Mouse (Mus musculus): ENCODE measurements around the gene Hmgb1. TPM values are rescaled to one million over a fixed set of nuclear protein-coding genes. Genes with fewer than 3 reads are reported as not detected.
A peak's percentile ranks its signal among the peaks of the same experiment; 100 is the strongest.

The Hmgb1 gene
- polyA plus RNA-seq, 1 experiment = 138 TPM

GRCm38 (mm10) chr5:149002034-149002802, 182.1 kb downstream of the Hmgb1 start:
- TF ChIP-seq CTCF (IDR thresholded peaks at IDR 0.05; ENCODE audit: borderline replicate concordance, insufficient read depth, low read length) (no peak), POLR2A (IDR thresholded peaks at IDR 0.05; ENCODE audit: low read depth, low read length) (no peak)
- Histone ChIP-seq H3K4me3 (ENCODE audit: insufficient read depth, low read length) (no peak overlapping the region), H3K27ac (ENCODE audit: insufficient read depth, low read length) (no peak overlapping the region), H3K4me1 (ENCODE audit: control insufficient read depth, insufficient read depth, low read length) (peaks cover 6% of the 10 kb centered on the region)

GRCm38 (mm10) chr5:148999802-149000201, 184.5 kb downstream of the Hmgb1 start:
- H3K4me1 ChIP-seq (ENCODE audit: control insufficient read depth, insufficient read depth, low read length) = peaks cover 5% of the 10 kb centered on the region
- H3K27ac ChIP-seq (ENCODE audit: insufficient read depth, low read length) = no peak overlapping the region
- H3K4me3 ChIP-seq (ENCODE audit: insufficient read depth, low read length) = no peak overlapping the region
- TF ChIP-seq POLR2A (IDR thresholded peaks at IDR 0.05; ENCODE audit: low read depth, low read length) (no peak), CTCF (IDR thresholded peaks at IDR 0.05; ENCODE audit: borderline replicate concordance, insufficient read depth, low read length) (no peak)

- Histone ChIP-seq H3K27ac (ENCODE audit: insufficient read depth, low read length) (no peak overlapping the region), H3K4me1 (ENCODE audit: control insufficient read depth, insufficient read depth, low read length) (peaks cover 5% of the 10 kb centered on the region), H3K4me3 (ENCODE audit: insufficient read depth, low read length) (no peak overlapping the region)
- no peak for TF ChIP-seq CTCF (IDR thresholded peaks at IDR 0.05; ENCODE audit: borderline replicate concordance, insufficient read depth, low read length)
- no peak for TF ChIP-seq POLR2A (IDR thresholded peaks at IDR 0.05; ENCODE audit: low read depth, low read length)
Measured at GRCm38 (mm10) chr5:148998512-148998911, 185.8 kb downstream of the Hmgb1 start.

- Histone ChIP-seq H3K27ac (ENCODE audit: insufficient read depth, low read length) (peak overlapping the region; percentile 50), H3K4me1 (ENCODE audit: control insufficient read depth, insufficient read depth, low read length) (peaks cover 5% of the 10 kb centered on the region), H3K4me3 (ENCODE audit: insufficient read depth, low read length) (no peak overlapping the region)
- no peak for TF ChIP-seq CTCF (IDR thresholded peaks at IDR 0.05; ENCODE audit: borderline replicate concordance, insufficient read depth, low read length)
Measured at GRCm38 (mm10) chr5:148996709-148997037, 187.6 kb downstream of the Hmgb1 start.

Other genes with a start within 250 kb of the Hmgb1 start
- 7.0 and 7.1 TPM in 2 replicates for gene Gm42791, start 189.3 kb downstream of the Hmgb1 start, polyA plus RNA-seq (2011; ENCODE audit: insufficient read length, low read depth, missing spikeins)
- gene Uspl1, start 139 bp downstream of the Hmgb1 start, polyA plus RNA-seq (2011; ENCODE audit: insufficient read length, low read depth, missing spikeins) = 31.3 and 37.2 TPM in 2 replicates
- gene Alox5ap, start 80.3 kb upstream of the Hmgb1 start, polyA plus RNA-seq (2011; ENCODE audit: insufficient read length, low read depth, missing spikeins) = 1.4 and 6.0 TPM in 2 replicates
- 70.2 and 77.2 TPM in 2 replicates for gene Medag, start 227.3 kb upstream of the Hmgb1 start, polyA plus RNA-seq (2011; ENCODE audit: insufficient read length, low read depth, missing spikeins)